Mouse (Mus musculus) cerebellum, postnatal 25 days (tissue): ENCODE results near the gene Ccdc136.

Source experiments
- DNase-seq, 2 experiments: peaks; one replicate each; pipeline ENCODE4 v3.0.0; 2021; ENCODE audit warnings: mixed read lengths in 2 of 2

The Ccdc136 gene

GRCm38 (mm10) chr6:29396714-29397540 lies 818 bp downstream of the Ccdc136 start:
- peak; percentile 52 to 68 for DNase-seq

GRCm38 (mm10) chr6:29397575-29397974 lies 1.5 kb downstream of the Ccdc136 start:
- DNase-seq: peak; percentile 72 to 75

GRCm38 (mm10) chr6:29399851-29400250 lies 3.7 kb downstream of the Ccdc136 start:
- no peak for DNase-seq

GRCm38 (mm10) chr6:29402693-29403342 lies 6.7 kb downstream of the Ccdc136 start:
- DNase-seq: peak; percentile 46 to 71

- peak; percentile 30 to 54 for DNase-seq
Observed at GRCm38 (mm10) chr6:29406412-29406811, 10.3 kb downstream of the Ccdc136 start.

GRCm38 (mm10) chr6:29415446-29415845 lies 19.3 kb downstream of the Ccdc136 start:
- no peak for DNase-seq

GRCm38 (mm10) chr6:29420596-29420995 lies 24.5 kb downstream of the Ccdc136 start:
- no peak for DNase-seq

GRCm38 (mm10) chr6:29425118-29425517 lies 29.0 kb downstream of the Ccdc136 start:
- no peak for DNase-seq

- DNase-seq: no peak
Observed at GRCm38 (mm10) chr6:29426331-29426730, 30.2 kb downstream of the Ccdc136 start.

GRCm38 (mm10) chr6:29428171-29428570 lies 32.1 kb downstream of the Ccdc136 start:
- no peak for DNase-seq

GRCm38 (mm10) chr6:29430681-29431420 lies 34.7 kb downstream of the Ccdc136 start:
- DNase-seq: no peak

- no peak for DNase-seq
Observed at GRCm38 (mm10) chr6:29431473-29431872, 35.4 kb downstream of the Ccdc136 start.

- DNase-seq: no peak
Observed at GRCm38 (mm10) chr6:29432156-29432555, 36.0 kb downstream of the Ccdc136 start.

GRCm38 (mm10) chr6:29432676-29433037 lies 36.5 kb downstream of the Ccdc136 start:
- no peak for DNase-seq

GRCm38 (mm10) chr6:29433038-29433803 lies 37.1 kb downstream of the Ccdc136 start, which contains the start of gene Flnc:
Gene Flnc, plus strand, starts transcription at chr6:29433256.
- DNase-seq: peak; percentile 32 to 38

GRCm38 (mm10) chr6:29433804-29434795 lies 38.0 kb downstream of the Ccdc136 start:
- peak; percentile 17 to 30 for DNase-seq

GRCm38 (mm10) chr6:29434911-29435691 lies 39.0 kb downstream of the Ccdc136 start:
- DNase-seq: peak in 1 of 2 experiments; percentile 28

- DNase-seq: peak in 1 of 2 experiments; percentile 18
Observed at GRCm38 (mm10) chr6:29435940-29436451, 39.9 kb downstream of the Ccdc136 start.

- DNase-seq: peak in 1 of 2 experiments; percentile 14
Observed at GRCm38 (mm10) chr6:29436461-29436934, 40.4 kb downstream of the Ccdc136 start.

GRCm38 (mm10) chr6:29439251-29439650 lies 43.1 kb downstream of the Ccdc136 start:
- DNase-seq: peak in 1 of 2 experiments; percentile 18
